Mouse (Mus musculus): ENCODE data around the gene Tjp3.

Gene Tjp3

DNA sequence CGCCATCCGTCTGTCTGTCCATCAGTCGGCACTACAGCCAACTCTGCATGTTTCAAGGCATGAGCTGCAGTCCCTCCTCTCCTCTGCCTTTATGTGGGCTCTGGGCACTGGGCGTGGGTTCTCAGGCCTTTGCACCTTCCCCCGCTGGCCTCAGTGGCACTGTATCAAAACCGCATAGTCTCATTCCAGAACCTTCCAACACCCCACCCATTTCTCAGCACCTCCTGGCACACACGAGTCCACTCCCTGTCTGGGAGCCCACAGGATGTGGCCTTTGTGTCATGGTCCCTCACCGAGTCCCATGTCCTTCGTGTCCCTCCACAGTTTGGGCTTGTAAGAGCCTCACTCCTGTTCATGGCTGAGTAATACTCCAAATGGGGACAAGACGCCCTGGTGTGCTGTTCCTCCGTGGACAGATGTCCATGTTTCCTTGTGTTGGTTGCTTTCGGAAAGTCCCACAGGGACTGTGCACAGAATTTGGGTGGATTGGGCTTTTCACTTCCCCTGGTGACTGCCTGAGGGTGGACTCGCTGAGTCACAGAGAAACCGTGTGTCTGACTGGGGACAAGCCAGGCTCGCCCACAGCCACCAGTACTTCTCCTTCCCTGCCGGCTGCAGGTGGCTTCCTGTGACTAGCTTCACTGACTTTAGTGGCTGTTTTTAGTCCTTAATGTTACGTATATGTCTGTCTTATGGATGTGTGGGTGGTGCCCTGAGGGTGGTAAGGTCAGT, 7.2 kb upstream of the Tjp3 start:
- DNase-seq (ENCODE audit: low spot score in 2 of 2), result no peak

DNA sequence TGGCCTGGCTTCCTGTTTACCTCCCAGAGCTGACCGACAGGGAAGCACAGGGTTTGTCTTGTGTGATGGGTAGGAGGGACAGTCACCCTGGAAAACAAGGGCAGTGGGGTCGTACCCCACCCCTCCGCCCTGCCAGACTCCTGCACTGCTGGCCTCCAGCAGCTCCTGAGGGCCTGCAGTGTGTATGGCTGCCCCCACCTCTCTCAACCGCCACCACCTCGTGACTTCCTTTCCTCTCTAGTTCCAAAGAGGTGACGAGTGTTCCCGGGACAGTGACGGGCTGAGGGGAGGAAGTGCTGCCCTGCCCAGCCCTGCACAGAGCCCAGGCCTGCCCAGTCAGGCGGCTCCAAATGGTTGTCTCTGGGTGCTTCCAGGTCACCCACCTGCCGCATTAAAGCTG, 6.5 kb upstream of the Tjp3 start:
- no peak for DNase-seq (ENCODE audit: low spot score in 2 of 2)

DNA sequence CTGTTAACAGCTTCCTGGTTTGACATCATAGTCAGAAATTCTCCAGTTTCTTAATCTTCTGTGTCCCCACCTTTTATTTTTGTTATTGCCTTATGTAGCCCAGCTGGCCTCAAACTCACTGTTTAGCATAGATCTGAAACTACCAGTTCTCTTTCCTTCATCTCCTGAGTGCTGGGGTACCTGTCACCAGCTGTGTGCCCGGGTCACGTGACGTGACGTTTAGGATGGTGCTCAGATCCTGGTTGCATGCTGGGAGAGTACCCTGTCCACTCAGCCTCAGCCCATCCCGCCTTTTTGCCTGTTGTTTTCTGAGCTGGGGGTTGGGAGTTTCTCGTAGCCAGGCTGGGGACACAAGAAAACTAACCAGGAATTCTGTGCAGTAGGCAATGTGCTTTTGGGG, 5.9 kb upstream of the Tjp3 start:
- DNase-seq (ENCODE audit: low spot score in 2 of 2), result no peak

DNA sequence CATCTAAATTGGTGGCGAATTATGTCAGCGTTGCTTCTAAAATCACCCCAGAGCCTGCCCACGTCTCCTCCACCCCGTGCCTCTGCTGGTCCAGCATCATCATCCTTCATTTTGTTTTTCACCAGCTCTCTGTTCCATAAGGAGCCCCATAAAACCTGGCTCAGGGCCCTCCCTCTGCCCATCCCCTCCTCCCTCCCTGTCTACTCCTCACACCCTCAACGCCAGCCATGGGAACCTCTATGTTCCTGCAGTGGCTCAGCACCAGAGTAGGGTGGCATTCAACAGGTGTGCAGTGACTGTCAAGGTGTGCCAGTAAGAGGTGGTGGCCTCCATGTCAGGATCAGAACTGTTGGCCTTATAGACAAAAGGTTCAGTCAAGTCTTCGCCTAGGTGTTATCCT, 3.8 kb upstream of the Tjp3 start:
- DNase-seq (ENCODE audit: low spot score in 2 of 2), result no peak

DNA sequence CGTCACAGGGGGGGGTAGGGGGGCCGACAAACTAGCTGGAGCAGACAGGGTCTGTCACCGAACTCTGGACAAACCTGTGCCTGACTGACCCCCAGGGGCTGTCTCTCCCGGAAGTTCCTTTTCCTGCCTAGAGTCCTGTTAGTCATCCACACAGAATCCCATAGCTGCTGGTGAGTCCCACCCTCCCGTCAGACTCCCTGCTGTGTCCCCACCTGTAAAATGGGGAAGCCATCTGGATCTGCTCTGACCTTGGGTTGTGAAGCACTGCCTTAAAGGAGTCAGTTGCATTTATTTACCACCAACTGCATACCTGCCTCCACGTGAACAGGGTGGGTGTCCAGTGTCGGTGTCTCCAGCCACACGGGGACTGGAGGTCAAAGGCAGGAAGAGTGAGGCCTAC, 3.1 kb upstream of the Tjp3 start:
- no peak for DNase-seq (ENCODE audit: low spot score in 2 of 2)

DNA sequence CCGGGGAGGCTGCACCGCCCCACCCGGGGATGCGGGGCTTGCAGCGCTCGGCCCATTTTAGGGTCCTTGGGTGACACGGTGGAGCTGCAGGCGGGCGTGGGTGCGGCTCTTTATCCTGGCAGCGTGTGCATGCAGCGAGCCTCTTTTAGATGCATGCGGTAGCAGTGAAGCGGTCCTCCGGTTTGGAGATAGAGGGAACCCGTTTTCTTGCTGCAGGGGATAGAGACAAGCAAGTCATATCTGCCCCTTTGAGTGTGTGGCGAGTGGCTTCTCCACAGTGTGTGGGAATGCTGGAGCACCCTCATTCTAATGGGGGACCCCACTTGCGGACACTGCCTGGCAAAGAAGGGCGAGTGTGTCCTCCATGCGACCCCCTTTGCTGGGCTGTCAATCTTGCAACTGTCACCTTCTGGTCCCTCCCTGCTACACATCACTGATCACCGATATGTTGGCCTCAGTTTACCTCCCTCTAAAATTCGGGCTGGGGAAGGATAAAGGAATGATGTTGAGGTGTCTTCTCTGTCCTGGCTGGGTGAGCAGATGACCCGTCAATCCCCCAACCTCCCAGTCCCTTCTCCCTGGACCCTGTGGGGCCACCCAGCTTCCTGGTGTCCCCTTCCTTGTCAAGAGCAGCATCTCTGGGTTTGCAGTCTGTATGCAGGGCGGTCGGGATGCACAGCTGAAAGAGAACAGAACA, 2.1 kb upstream of the Tjp3 start:
- no peak for DNase-seq (ENCODE audit: low spot score in 2 of 2)

DNA sequence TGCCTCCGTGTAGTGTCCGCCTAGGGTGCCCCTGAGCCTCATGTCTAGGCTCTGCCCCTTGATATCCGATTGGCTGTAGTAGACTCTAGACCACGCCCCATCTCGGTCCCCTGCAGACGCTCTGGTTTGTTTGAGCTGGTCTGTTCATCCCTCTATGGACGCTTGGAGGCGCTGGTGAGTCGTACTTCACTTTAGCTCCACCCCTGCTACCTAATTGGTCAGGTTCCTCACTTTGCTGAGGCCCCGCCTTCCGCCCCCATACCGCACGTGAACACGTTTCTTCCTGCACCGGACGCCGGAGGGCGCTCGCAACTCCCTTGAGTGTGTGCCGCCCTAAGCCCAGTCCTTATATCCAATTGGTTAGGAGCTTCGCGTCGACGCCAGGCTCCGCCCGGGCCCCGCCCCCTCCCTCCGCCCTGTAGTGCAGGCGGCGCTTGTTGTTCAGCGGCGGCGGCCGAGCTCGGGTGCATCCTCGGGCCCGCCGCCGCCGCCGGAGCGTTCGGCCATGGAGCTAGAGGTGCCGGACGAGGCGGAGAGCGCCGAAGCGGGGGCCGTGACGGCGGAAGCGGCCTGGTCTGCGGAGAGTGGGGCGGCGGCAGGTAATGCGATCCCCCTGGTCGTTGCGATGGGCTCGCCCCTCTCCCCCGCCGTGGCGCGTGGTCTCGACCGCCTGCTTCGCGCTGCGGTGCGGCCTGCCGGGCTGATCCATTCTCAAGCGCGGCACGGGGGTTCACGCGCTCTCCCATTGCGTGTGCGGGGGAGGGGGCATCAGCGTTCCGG, 1.4 kb upstream of the Tjp3 start, which contains the start of gene Pip5k1c:
TSS of gene Pip5k1c (plus strand) at position 410 of the 780 bp plus-strand sequence.
- peak; percentile 98 to 99 for DNase-seq (ENCODE audit: low spot score in 2 of 2)

DNA sequence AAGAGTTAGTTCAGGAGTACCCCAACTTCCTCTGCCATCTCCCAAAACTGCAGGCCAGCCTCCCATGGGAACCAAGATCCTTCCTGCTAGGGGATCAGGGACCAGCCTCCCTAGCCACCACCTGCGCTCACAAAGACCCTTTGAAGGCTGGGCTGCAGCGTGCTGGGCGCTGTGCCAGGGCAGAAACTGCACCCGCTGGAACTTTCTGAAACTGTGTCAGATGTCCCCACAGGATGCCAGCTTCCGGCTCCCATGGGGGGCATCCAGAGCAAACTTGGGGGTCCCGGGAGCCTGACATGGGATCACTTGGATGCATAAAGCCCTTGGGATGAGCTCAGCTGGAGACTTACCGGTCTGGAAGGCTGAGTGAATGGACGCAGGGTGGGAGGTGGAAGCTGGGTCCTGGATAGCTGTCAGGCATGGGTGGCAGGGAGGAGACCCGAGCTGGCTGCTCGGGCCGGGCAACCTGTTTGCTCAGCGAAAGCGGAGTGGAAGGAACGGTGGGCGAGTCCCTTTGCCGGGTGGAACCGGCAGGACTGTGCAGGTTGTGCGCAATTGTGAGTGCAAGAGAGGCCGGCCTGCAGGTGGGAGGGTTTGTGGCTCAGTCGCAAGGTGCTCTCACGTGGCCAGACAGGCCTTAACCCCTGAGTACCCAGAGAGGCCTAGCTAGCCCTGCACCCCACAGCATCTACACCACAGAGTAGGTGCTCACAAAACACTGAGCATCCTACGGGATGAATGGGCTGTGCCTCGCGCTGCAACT, 502 bp downstream of the Tjp3 start:
- no peak for DNase-seq (ENCODE audit: low spot score in 2 of 2)

DNA sequence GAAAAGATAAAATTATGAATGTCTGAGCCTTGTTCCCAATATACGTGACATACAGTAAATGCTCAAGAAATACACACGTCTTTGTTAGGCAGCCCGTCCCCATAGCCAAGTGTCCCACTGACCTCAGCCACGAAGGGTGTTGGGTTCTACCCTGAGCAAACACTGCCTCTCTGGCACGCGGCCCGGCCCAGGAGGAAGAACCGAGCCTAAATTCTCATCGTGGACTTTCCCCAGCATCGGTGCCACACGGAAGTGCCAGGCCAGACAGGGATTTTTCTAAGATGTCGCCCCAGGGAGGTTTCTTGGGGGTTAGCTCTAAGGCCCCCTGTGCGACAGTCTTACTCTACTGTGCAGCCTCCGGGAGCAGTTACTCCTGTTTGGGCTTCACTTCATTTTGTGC, 1.6 kb downstream of the Tjp3 start:
- DNase-seq (ENCODE audit: low spot score in 2 of 2), result no peak

DNA sequence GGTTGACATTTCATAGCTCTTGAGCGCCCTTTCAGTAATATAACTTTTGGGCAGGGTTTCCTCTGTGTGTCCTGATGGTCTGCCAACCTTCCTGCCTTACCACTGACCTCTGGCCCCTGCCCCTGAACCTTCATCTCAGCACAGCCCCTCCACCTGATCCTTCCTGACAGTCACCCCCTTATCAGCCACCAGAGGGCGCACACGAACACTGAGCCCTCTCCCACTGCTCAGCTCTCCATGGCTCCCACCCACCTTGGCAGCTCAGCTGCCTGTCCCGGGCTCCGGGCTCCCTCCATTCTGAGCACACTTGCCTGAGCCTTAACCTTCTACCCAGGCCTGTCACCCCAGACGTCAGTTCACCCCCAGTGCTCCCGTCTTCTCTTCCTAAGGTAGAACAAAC, 2.1 kb downstream of the Tjp3 start:
- DNase-seq (ENCODE audit: low spot score in 2 of 2), result no peak

DNA sequence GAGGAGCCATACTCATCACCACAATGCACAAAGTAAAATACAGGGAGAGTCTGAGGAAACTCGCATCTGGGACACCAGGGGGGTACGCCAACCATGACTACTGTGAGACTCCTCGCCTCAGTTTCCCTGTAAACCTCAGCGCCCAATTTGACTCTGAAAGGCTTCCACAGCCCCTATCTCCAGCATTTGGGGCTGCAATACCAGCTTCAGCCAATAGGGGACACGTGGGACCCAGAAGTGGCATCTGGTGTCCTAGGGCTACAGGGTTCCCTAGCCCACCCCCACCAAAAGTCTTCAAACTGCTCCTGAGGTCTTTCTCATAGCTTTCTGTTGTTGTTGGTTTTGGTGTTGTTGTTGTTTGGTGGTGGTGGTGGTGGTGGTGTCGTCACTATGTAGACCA, 2.8 kb downstream of the Tjp3 start:
- DNase-seq (ENCODE audit: low spot score in 2 of 2), result no peak

DNA sequence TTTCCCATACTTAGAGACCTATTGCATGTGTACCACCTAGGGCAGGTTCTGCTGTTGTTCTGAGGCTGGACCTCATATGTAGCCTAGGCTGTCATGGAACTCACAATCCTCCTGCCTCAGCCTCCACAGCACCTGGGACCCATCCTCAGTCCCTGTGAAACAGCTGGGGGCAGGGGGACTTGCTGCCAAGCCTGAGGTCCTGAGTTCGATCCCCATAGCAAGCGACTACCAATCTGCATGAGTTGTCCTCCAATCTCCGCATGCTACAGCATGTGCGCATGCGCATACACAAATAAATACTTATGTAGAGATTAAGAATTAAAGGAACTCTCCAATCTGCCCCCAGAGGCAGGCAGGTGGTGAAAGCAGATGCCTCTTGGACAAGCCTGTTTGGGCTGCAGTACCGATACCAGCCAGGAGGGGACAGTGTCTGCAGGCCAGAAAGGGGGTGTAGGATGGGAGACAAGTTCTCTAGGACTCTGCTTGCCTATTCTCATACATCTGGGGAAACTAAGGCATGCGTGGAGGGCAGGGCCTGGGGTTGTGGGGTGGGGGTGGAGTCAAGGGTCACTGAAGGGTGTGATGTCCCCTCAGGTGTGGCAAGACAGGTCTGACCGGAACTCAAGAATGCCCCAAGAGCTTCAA, 3.7 kb downstream of the Tjp3 start:
- peak in 1 of 2 experiments; percentile 75 for DNase-seq (ENCODE audit: low spot score in 2 of 2)

DNA sequence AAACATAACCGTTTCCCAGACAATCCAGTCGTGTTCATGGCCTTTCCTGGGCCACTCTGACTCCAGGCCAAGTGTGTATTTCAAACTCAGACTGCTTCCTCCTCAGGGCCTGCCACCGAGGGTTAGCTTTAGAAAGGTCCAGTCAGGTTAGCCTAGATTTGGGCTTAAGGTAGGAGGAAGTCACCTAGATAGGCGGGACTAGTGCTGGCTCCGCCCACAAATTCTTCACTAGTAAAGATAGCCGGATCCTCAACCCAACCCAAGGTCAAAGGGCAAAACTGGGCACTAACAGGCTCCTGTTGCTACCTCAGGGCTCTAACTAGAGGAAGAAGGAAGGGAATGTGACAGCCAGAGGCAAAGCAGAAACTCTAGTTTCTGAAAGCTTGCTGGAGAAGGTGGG, 4.8 kb downstream of the Tjp3 start:
- DNase-seq (ENCODE audit: low spot score in 2 of 2), result no peak

DNA sequence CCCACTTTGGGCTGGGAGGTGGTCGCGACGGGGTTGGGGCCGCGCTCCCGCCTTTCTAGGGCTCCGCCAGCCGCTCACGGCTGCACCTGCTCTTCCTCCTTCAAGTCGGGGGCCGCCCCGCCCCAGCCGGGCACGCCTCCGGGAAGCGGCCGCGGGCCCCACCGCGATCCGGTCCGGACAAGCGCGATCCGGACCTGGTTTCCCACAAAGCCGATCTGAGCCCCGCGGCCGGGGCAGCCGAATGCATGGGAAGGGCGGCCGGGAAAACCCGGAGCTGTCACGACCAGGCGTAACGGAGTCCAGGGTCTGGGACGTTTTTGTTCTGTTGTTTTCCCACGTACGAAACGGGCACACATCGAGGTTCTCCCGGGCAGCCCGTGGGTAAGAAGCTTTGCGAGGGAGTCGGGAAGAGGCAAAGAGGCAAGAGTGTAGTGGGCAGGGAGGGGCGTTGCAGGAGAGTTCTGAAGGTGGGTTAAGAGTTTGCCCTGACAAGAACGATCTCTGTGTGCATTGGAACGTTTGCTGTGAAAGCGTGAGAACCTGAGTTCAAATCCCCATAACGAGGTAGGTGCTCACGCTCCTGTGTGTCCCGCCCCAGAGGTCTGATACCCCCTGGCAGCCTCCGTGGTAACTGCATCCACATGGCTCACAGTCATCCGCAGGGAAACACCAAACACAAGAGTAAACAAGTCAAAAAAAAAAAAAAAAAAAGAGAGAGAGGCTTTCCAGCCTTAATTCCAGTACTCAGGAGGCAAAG, 5.5 kb downstream of the Tjp3 start:
- peak; percentile 86 to 94 for DNase-seq (ENCODE audit: low spot score in 2 of 2)

DNA sequence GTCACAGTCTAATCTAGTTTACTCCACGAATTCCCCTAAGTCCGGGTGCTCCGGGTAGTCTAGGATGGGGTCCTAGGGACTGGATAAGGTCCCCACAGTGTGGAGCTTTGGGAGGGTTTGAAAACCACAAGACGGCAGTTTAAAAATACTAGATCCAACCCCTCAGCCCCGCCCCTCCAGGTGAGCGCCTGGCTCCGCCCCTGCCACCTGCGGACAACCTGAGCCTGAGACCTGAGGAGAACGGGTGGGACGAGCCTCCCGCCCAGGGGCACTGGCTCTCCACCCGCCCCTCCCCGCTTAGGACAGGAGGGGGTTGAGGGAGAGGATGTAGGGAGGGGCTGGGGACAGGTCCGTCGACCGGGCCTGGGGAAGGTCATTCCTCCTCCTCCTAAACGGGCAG, 6.7 kb downstream of the Tjp3 start:
- no peak for DNase-seq (ENCODE audit: low spot score in 2 of 2)

DNA sequence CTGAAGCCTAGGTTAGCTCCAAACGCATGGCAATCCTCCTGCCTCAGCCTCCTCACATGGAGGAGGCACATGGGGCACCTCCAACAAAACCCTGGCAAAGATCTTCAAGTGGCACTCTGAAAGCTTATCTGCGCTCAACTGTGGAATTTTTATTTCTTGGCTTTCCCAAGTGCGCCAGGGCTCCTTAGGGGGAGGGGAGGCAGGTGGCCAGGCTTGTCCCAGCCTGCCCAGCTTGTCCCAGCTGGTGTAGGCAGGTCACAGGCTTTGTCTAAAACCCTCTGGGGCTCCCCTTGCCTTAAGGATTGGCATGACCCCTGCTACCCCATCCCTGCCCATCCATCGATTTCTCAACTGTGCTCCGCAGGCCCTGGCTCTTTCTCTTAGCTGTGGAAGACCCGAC, 7.2 kb downstream of the Tjp3 start:
- DNase-seq (ENCODE audit: low spot score in 2 of 2), result no peak

DNA sequence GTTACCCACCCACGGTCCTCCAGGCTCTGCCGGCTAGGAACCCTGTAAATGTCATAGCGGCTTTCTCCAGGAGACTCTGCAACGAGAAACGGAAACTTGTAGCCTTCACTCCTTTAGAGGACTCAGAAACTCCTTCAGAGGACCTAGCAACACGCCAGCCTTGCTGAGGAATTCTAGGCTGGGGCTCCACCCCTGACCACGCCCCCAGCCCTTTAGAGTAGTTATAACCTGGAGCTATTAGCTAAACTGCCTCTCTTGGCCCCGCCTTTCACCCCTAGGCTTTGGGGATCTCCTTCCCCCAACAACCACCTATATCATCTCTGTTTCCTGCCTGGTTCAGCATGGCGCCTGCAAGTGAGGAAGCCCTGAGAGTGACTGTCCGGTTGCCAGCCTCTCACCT, 11.9 kb downstream of the Tjp3 start:
- no peak for DNase-seq (ENCODE audit: low spot score in 2 of 2)

DNA sequence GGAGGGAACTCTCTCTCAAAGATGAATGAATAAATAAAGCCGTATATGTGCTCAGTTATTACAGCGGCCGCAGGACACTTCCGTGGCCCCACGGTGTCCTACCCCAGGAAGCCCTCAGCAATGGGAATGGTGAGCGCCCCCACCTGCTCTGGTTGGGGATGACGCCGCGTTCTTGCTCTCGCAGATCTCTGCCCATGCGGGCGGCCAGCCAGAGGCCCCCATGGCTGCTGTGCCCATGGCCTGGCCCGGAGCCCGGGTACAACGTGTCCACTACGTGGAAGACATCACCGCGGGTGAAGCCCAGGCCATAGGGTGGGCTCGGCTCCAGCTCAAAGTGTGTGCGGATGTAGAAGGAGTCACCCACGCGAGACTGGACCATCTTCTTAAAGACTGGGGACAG, 13.7 kb downstream of the Tjp3 start:
- no peak for DNase-seq (ENCODE audit: low spot score in 2 of 2)

DNA sequence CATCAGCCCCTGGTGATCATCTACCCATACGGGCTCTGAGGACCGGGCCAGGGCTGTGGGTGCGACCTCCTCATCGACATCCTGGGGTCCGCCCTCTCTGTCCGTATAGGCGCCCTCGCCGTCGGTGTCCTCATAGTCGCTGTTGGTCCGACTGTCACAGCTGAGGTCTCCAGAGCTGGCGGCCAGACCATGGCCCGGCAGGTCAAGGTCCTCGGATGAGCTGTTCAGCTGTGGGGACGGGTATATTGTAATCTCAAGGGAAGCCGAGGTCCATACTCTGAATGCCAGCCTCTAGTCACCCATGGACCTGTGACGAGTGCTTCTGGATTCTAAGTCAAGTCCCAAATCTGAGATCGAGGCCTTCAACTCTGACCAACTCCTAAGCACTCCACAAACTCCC, 17.5 kb downstream of the Tjp3 start:
- DNase-seq (ENCODE audit: low spot score in 2 of 2), result no peak

DNA sequence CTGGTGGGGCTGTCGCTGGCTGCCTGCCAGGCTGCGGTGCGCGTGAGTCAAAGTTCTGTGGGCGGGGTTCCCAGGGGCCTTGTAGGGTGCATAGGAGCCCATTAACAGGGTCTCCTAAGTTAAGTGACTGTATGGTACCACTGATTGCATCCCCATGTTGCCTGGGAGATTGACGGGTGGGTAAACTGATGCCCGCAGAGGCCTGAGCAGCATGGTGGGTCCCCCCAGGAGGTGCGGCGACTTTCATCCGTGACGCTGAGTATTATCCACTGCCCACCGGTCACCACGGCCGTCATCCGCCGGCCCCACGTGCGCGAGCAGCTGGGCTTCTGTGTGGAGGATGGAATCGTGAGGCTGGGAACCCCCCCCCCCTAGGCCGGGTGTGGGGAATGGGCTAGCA, 19.0 kb downstream of the Tjp3 start:
- no peak for DNase-seq (ENCODE audit: low spot score in 2 of 2)

Measured in urinary bladder, postnatal 4 days (tissue).